Mouse (Mus musculus): Measurements from ENCODE around the gene Lmf2.

- TF ChIP-seq CTCF (IDR thresholded peaks at IDR 0.05; ENCODE audit: low read depth) (no peak), EP300 (IDR thresholded peaks at IDR 0.05; ENCODE audit: low read depth) (no peak)
These were observed 17.1 kb upstream of the Lmf2 start for GRCm38 (mm10) chr15:89372536-89372935.

Data from liver, postnatal 0 days (tissue).